Mouse (Mus musculus): ENCODE data around the gene Gstp3.

- TF ChIP-seq POLR2A (IDR thresholded peaks at IDR 0.05; ENCODE audit: borderline replicate concordance, control insufficient read depth, low read depth, low read length) (no peak), CTCF (IDR thresholded peaks at IDR 0.05; ENCODE audit: control insufficient read depth, insufficient read depth, low read length) (no peak)
These were observed 43.7 kb downstream of the Gstp3 start for GRCm38 (mm10) chr19:4015635-4016034.
